Mouse (Mus musculus) neural tube, embryonic 14.5 days (tissue): ENCODE measurements around the gene Cyp4a12a. TPM values are rescaled to one million over a fixed set of nuclear protein-coding genes. Genes with fewer than 3 reads are reported as not detected.

Experiments
- polyA plus RNA-seq: library from polyadenylated mRNA; unstranded; fragments of >200 nt; fragmentation: Nextera tagmentation; extraction: Ambion mirVana; gene quantifications from 2 replicates; pipeline ENCODE4 v1.2.1, GENCODE M21; 2014

The Cyp4a12a gene
- polyA plus RNA-seq, 1 experiment from 2014 or later = not detected

Other genes starting within 250 kb of the Cyp4a12a start
- 2.3 TPM in 2 replicates for gene Tal1, start 242.6 kb upstream of the Cyp4a12a start, polyA plus RNA-seq
- gene Pdzk1ip1, start 210.3 kb upstream of the Cyp4a12a start, polyA plus RNA-seq = 2.4 and 2.7 TPM in 2 replicates
- gene Cyp4x1, start 164.8 kb upstream of the Cyp4a12a start, polyA plus RNA-seq = 10.8 and 11.6 TPM in 2 replicates
- gene Cyp4a29, start 57.0 kb upstream of the Cyp4a12a start, polyA plus RNA-seq = not detected in 2 replicates
- not detected in 2 replicates for gene Cyp4a12b, start 112.6 kb downstream of the Cyp4a12a start, polyA plus RNA-seq
- gene Cyp4a30b, start 153.6 kb downstream of the Cyp4a12a start, polyA plus RNA-seq = not detected in 2 replicates
- gene Cyp4a14, start 197.1 kb downstream of the Cyp4a12a start, polyA plus RNA-seq = not detected in 2 replicates
- gene Cyp4a10, start 219.2 kb downstream of the Cyp4a12a start, polyA plus RNA-seq = not detected in 2 replicates